Mouse (Mus musculus): ENCODE measurements around the gene Grik4.

- TF ChIP-seq POLR2A (IDR thresholded peaks at IDR 0.05; ENCODE audit: low read depth, low read length), result no peak
- no peak for TF ChIP-seq CTCF (IDR thresholded peaks at IDR 0.05; ENCODE audit: extremely low read depth, insufficient read length, insufficient replicate concordance, low read depth, low read length)
These were observed 74.0 kb downstream of the Grik4 start for GRCm38 (mm10) chr9:42870257-42870656.
